17 mouse cellular contexts compared by ENCODE assay signal in the genomic region with DNA sequence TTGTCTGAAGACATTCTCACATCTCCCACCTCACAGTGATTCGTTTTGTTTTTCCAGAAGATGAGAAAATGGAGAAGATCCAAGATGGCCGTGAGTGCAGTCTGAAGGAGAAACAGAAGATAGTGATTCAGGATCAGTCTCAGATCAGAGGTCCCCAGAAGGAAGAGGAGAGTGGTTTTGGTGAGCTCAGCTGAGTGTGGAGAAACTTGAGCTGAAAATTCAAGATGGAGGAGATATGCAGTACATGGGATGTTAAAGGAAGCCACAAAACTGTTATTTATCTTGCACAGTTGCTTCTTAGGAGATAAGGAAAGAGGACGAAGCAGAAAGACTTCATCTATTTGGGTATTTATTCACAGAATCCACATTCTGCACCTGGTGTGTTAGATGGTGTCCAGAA. TPM values are rescaled to one million over a fixed set of nuclear protein-coding genes. Genes with fewer than 3 reads are reported as not detected.
"Had no signal": no experiment of that assay in that cellular context is flagged by ENCODE, and none has a peak within 500 bp of the region (broad histone marks: within the 10 kb centered on the region; RNA-seq: fewer than 3 reads in every experiment).

No protein-coding gene starts in this region.

- H3K27me3 ChIP-seq: neural tube, embryonic 13.5 days; neural tube, embryonic 15.5 days; stomach, embryonic 15.5 days had no signal

- DNase-seq: retina, postnatal 1 day; right cerebral cortex, adult 18-20 months; right cerebral cortex, postnatal 14 days; right cerebral cortex, postnatal 25 days; right cerebral cortex, postnatal 4 days; spleen, adult 18-20 months; thymus, adult 18-20 months; thymus, adult 2 months; thymus, postnatal 14 days; thymus, postnatal 25 days; thymus, postnatal 36 days; thymus, postnatal 4 days had no signal

- H3K9ac ChIP-seq: neural tube, embryonic 13.5 days; neural tube, embryonic 15.5 days; stomach, embryonic 15.5 days had no signal

- H3K4me1 ChIP-seq: neural tube, embryonic 13.5 days; neural tube, embryonic 15.5 days; stomach, embryonic 15.5 days had no signal

- H3K9me3 ChIP-seq: neural tube, embryonic 13.5 days; neural tube, embryonic 15.5 days; stomach, embryonic 15.5 days had no signal

- H3K4me3 ChIP-seq: neural tube, embryonic 13.5 days; neural tube, embryonic 15.5 days; stomach, embryonic 15.5 days had no signal

- H3K27ac ChIP-seq: neural tube, embryonic 13.5 days; neural tube, embryonic 15.5 days; stomach, embryonic 15.5 days; stomach, postnatal 0 days had no signal

- H3K36me3 ChIP-seq: neural tube, embryonic 13.5 days; neural tube, embryonic 15.5 days; stomach, embryonic 15.5 days had no signal

RNA-seq across cellular contexts. Expression of a gene that starts 35.2 kb away (rescaled TPM):
- polyA plus RNA-seq: neural tube, embryonic 14.5 days had no signal
